Mouse (Mus musculus) stomach, embryonic 15.5 days (tissue): Measurements from ENCODE around the gene 1110051M20Rik. TPM values are rescaled to one million over a fixed set of nuclear protein-coding genes. Genes with fewer than 3 reads are reported as not detected.

ENCODE experiments used
- ATAC-seq: fragments of 200-750 bp; cut with Nextera tagmentation; 2 replicates; pipeline ENCODE4 v1.8.0; 2017; ENCODE audit warnings: low read depth, moderate number of reproducible peaks, moderate TSS enrichment; ENCODE audit not compliant: insufficient read depth, low FRiP score
- H3K27ac ChIP-seq: fragments of 300-500 bp; sonication (generic); 2 replicates; pipeline ENCODE4 v1.5.1; 2015; ENCODE audit warnings: mild to moderate bottlenecking, inconsistent platforms
- H3K27me3 ChIP-seq: fragments of 300-500 bp; sonication (generic); replicated peaks from 2 replicates; pipeline ENCODE4 v1.6.1; 2015; ENCODE audit warnings: inconsistent platforms
- H3K36me3 ChIP-seq: fragments of 300-500 bp; sonication (generic); 2 replicates; pipeline ENCODE4 v1.6.1; 2015; ENCODE audit warnings: inconsistent platforms
- H3K4me1 ChIP-seq: fragments of 300-500 bp; sonication (generic); 2 replicates; pipeline ENCODE4 v1.6.1; 2015; ENCODE audit warnings: inconsistent platforms
- H3K4me2 ChIP-seq: fragments of 300-500 bp; sonication (generic); 2 replicates; pipeline ENCODE4 v1.6.1; 2015; ENCODE audit warnings: mild to moderate bottlenecking, inconsistent platforms
- H3K4me3 ChIP-seq: fragments of 300-500 bp; sonication (generic); replicated peaks from 2 replicates; pipeline ENCODE4 v1.5.1; 2015; ENCODE audit warnings: inconsistent platforms
- H3K9ac ChIP-seq: fragments of 300-500 bp; sonication (generic); 2 replicates; pipeline ENCODE4 v1.6.1; 2015; ENCODE audit warnings: inconsistent platforms
- H3K9me3 ChIP-seq: fragments of 300-500 bp; sonication (generic); 2 replicates; pipeline ENCODE4 v1.6.1; 2016; ENCODE audit warnings: inconsistent platforms
- WGBS: fragments of 180-500 bp; shearing (Covaris S2); methylation state at CpG from one replicate; pipeline ENCODE4 v1.1.7; 2015; 5-methylcytosine and 5-hydroxymethylcytosine counted together
- polyA plus RNA-seq: library from polyadenylated mRNA; unstranded; fragments of >200 nt; fragmentation: Nextera tagmentation; extraction: Ambion mirVana; gene quantifications from 2 replicates; pipeline ENCODE4 v1.2.1, GENCODE M21; 2015

Gene 1110051M20Rik
- polyA plus RNA-seq, 1 experiment from 2014 or later: 42.4 TPM

DNA sequence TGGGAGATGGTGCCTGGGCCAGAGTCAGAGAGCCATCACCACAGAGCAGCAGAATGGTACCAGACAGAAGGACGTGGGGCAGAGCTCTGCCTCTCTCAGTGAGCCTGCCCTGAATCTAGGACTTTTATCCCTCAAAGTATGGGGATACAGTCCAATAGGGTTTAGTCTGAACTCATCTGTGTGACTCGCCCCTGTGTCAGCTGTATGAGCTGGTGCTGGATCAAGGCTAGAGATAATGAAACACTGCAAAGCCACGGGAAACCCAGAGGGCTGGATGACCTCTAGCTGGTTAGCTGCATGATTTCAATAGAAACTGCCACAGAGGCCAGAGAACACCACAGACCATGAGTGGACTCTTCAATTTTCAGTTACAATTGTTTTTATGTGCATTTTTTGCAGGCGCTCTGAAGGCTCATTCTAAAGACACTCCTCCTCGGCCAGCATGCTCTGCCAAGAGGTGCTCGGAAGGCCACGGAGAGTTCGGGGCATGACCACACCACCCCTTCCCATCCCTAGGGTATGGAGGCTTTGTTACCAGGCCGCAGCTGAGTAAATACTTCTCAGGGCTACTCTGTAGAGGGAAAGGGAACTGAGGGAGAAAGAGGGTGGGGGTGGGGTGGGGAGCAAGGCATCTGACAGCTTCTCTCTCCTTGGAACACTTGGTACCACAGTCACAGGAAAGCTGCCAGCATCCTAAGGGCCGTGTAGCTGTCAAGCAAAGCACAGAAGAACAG, 131.8 kb downstream of the 1110051M20Rik start:
- H3K4me2 ChIP-seq: no peak overlapping the region
- peak; percentile 83; the same call in 1 of the 2 replicates for ATAC-seq
- H3K27me3 ChIP-seq: no peaks in the 10 kb centered on the region
- peaks cover 7% of the 10 kb centered on the region; the same call in 1 of the 2 replicates for H3K4me1 ChIP-seq
- H3K4me3 ChIP-seq: no peak overlapping the region
- H3K9ac ChIP-seq: no peak overlapping the region
- no peaks in the 10 kb centered on the region for H3K9me3 ChIP-seq
- peak overlapping the region; percentile 51 for H3K27ac ChIP-seq
- 51% methylated on average over 10 of the region's 10 CpGs for WGBS
- no peaks in the 10 kb centered on the region for H3K36me3 ChIP-seq

DNA sequence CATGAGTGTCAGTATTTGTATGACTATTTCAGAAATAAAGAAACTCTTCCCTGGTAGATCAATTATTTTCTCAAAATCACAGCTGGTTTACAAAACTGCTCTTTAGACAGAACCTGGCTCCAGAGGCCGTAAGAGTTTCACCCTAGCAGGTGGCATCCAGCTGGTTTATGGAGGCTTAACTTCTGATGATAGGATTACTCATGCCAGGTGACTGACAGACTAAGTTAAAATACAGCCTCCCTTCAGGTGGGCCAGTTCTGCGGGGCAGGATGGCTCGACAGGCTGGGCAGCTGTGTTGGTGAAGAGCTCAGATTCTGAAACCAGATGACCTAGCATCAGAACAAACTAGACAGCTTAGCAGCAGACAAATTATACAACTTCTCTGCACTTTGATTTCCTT, 135.0 kb downstream of the 1110051M20Rik start:
- H3K4me3 ChIP-seq: no peak overlapping the region
- no peaks in the 10 kb centered on the region for H3K36me3 ChIP-seq
- H3K9me3 ChIP-seq: no peaks in the 10 kb centered on the region
- no peak overlapping the region for H3K4me2 ChIP-seq
- H3K27me3 ChIP-seq: no peaks in the 10 kb centered on the region
- ATAC-seq: no peak
- 58% methylated on average over 3 of the region's 3 CpGs for WGBS
- peaks cover 7% of the 10 kb centered on the region; the same call in 1 of the 2 replicates for H3K4me1 ChIP-seq
- no peak overlapping the region for H3K27ac ChIP-seq
- H3K9ac ChIP-seq: no peak overlapping the region

DNA sequence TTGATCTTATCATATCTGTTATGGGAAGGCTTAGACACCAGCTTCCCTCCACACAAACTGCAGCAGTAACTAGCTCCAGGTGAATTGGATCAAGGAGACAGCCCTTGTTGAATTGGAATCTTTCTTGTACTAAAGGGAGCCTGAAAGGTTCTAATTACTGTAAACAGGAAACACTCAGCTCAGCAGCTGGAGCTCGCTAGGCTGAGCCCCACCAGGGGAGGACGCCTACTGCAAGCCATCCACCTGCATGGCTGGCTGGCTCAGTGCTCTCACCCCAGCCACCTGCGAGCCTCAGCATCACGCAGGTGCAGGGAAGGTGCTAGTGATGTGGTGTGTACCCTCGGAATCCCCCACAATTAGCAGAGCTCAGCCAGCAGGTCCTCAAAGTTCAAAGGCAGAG, 135.8 kb downstream of the 1110051M20Rik start:
- Histone ChIP-seq H3K27me3 (no peaks in the 10 kb centered on the region), H3K9ac (no peak overlapping the region), H3K4me2 (no peak overlapping the region), H3K9me3 (no peaks in the 10 kb centered on the region), H3K4me1 (peaks cover 7% of the 10 kb centered on the region; the same call in 1 of the 2 replicates), H3K4me3 (no peak overlapping the region), H3K36me3 (no peaks in the 10 kb centered on the region), H3K27ac (no peak overlapping the region)
- WGBS: 22% methylated on average over 5 of the region's 5 CpGs
- peak; percentile 35; the same call in 1 of the 2 replicates for ATAC-seq

- no peak for ATAC-seq
- no peaks in the 10 kb centered on the region for H3K9me3 ChIP-seq
- no peak overlapping the region for H3K9ac ChIP-seq
- H3K4me2 ChIP-seq: no peak overlapping the region
- no peaks in the 10 kb centered on the region for H3K27me3 ChIP-seq
- 0 out of 2 replicates have a peak, but pooled peaks cover 2% of the 10 kb centered on the region for H3K4me1 ChIP-seq
- H3K4me3 ChIP-seq: no peak overlapping the region
- H3K36me3 ChIP-seq: no peaks in the 10 kb centered on the region
- no peak overlapping the region for H3K27ac ChIP-seq
These were observed 137.9 kb downstream of the 1110051M20Rik start for GRCm38 (mm10) chr2:91306589-91306988.

- no peaks in the 10 kb centered on the region for H3K9me3 ChIP-seq
- WGBS: 90% methylated on average over 9 of the region's 9 CpGs
- no peak overlapping the region for H3K27ac ChIP-seq
- no peaks in the 10 kb centered on the region for H3K36me3 ChIP-seq
- no peak overlapping the region for H3K9ac ChIP-seq
- no peak overlapping the region for H3K4me3 ChIP-seq
- no peak overlapping the region for H3K4me2 ChIP-seq
- ATAC-seq: no peak
- H3K4me1 ChIP-seq: 0 out of 2 replicates have a peak, but pooled peaks cover 2% of the 10 kb centered on the region
- no peaks in the 10 kb centered on the region for H3K27me3 ChIP-seq
These were observed 138.6 kb downstream of the 1110051M20Rik start for GRCm38 (mm10) chr2:91305926-91306325.

- WGBS: 59% methylated on average over 3 of the region's 3 CpGs
- Histone ChIP-seq H3K36me3 (no peaks in the 10 kb centered on the region), H3K27ac (no peak overlapping the region), H3K9ac (no peak overlapping the region), H3K27me3 (no peaks in the 10 kb centered on the region), H3K4me1 (no peaks in the 10 kb centered on the region), H3K9me3 (no peaks in the 10 kb centered on the region), H3K4me2 (no peak overlapping the region), H3K4me3 (no peak overlapping the region)
- no peak for ATAC-seq
These were observed 141.7 kb downstream of the 1110051M20Rik start for GRCm38 (mm10) chr2:91302845-91303244.

DNA sequence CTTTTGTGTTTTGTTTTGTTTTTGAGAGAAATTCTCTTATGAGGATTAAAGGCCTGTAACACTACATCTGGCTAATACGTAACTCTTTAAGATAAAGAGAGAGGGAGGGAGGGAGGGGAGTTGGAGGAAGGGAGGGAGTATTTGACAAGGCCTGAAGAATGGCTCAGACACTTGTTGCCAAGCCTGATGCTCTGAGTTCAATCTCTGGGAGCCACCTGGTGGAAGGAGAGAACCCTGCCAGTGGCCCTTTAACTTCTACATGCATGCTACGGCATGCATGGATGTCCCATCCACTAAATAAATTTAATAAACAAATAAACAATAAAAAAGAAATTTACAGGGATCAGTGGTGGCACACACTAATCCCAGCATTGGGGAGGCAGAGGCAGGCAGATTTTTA, 142.7 kb downstream of the 1110051M20Rik start:
- no peak overlapping the region for H3K4me3 ChIP-seq
- H3K27ac ChIP-seq: no peak overlapping the region
- no peaks in the 10 kb centered on the region for H3K36me3 ChIP-seq
- no peaks in the 10 kb centered on the region for H3K9me3 ChIP-seq
- H3K4me1 ChIP-seq: no peaks in the 10 kb centered on the region
- no peak overlapping the region for H3K9ac ChIP-seq
- no peak for ATAC-seq
- WGBS: 64% methylated on average over 2 of the region's 2 CpGs
- no peak overlapping the region for H3K4me2 ChIP-seq
- H3K27me3 ChIP-seq: no peaks in the 10 kb centered on the region

DNA sequence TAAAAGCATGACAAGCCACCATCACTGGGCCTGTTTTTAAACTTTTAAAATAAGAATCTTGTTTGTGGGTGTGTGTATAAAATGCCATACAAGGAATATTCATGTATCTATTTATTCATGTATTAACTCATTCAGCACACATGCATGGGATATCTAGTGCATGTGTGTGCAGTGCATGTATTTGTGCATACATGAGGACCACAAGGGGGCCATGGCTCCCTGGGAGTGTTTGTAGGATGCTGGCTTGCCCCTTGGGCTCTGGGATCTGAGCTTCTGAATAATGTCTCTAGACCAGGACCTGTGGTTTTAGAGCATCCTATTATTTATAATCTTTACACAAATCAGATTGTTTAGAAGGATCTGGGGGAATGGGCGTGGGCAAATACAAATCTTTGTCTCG, 143.7 kb downstream of the 1110051M20Rik start:
- no peak for ATAC-seq
- Histone ChIP-seq H3K4me2 (no peak overlapping the region), H3K9me3 (no peaks in the 10 kb centered on the region), H3K36me3 (no peaks in the 10 kb centered on the region), H3K27ac (no peak overlapping the region), H3K4me3 (no peak overlapping the region), H3K4me1 (no peaks in the 10 kb centered on the region), H3K27me3 (no peaks in the 10 kb centered on the region), H3K9ac (no peak overlapping the region)
- 88% methylated on average over 2 of the region's 2 CpGs for WGBS

GRCm38 (mm10) chr2:91299156-91299555, 145.3 kb downstream of the 1110051M20Rik start:
- no peaks in the 10 kb centered on the region for H3K4me1 ChIP-seq
- 48% methylated on average over 3 of the region's 3 CpGs for WGBS
- no peak for ATAC-seq
- H3K9ac ChIP-seq: no peak overlapping the region
- no peaks in the 10 kb centered on the region for H3K36me3 ChIP-seq
- no peak overlapping the region for H3K4me3 ChIP-seq
- no peak overlapping the region for H3K4me2 ChIP-seq
- no peaks in the 10 kb centered on the region for H3K9me3 ChIP-seq
- no peak overlapping the region for H3K27ac ChIP-seq
- no peaks in the 10 kb centered on the region for H3K27me3 ChIP-seq

DNA sequence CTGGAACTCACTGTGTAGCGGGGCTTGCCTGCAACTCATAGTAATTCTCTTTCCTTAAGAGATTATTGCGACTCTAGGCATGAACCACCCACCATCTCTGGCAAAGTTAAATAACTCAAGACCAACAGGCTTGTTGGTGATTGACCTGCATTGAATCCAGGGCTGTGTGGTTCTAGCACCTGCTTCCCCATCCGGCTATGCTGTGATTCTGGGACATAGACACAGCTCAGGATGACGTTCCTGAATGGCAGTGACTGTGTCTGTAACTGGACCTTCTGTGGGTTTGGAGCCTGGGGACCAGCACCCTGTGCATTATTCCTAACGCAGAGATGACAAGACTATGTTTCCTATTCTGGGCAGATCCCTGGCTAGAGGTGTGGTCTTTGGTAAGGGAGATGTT, 148.6 kb downstream of the 1110051M20Rik start:
- no peak overlapping the region for H3K4me2 ChIP-seq
- no peak overlapping the region for H3K4me3 ChIP-seq
- H3K27ac ChIP-seq: no peak overlapping the region
- H3K4me1 ChIP-seq: no peaks in the 10 kb centered on the region
- H3K9ac ChIP-seq: no peak overlapping the region
- no peak for ATAC-seq
- H3K9me3 ChIP-seq: no peaks in the 10 kb centered on the region
- H3K36me3 ChIP-seq: no peaks in the 10 kb centered on the region
- no peaks in the 10 kb centered on the region for H3K27me3 ChIP-seq
- 88% methylated on average over 5 of the region's 5 CpGs for WGBS

GRCm38 (mm10) chr2:91294226-91294625, 150.3 kb downstream of the 1110051M20Rik start:
- no peaks in the 10 kb centered on the region for H3K36me3 ChIP-seq
- no peak overlapping the region for H3K9ac ChIP-seq
- no peaks in the 10 kb centered on the region for H3K9me3 ChIP-seq
- no peaks in the 10 kb centered on the region for H3K27me3 ChIP-seq
- ATAC-seq: no peak
- WGBS: 83% methylated on average over 3 of the region's 3 CpGs
- H3K27ac ChIP-seq: no peak overlapping the region
- H3K4me3 ChIP-seq: no peak overlapping the region
- H3K4me2 ChIP-seq: no peak overlapping the region
- no peaks in the 10 kb centered on the region for H3K4me1 ChIP-seq

- H3K4me2 ChIP-seq: no peak overlapping the region
- no peaks in the 10 kb centered on the region for H3K9me3 ChIP-seq
- WGBS: 73% methylated on average over 12 of the region's 12 CpGs
- no peaks in the 10 kb centered on the region for H3K27me3 ChIP-seq
- H3K4me1 ChIP-seq: no peaks in the 10 kb centered on the region
- no peak overlapping the region for H3K9ac ChIP-seq
- no peak overlapping the region for H3K4me3 ChIP-seq
- H3K27ac ChIP-seq: no peak overlapping the region
- ATAC-seq: no peak
- H3K36me3 ChIP-seq: no peaks in the 10 kb centered on the region
These were observed 153.1 kb downstream of the 1110051M20Rik start for GRCm38 (mm10) chr2:91291197-91292007.
